Mouse (Mus musculus): Measurements from ENCODE around the gene Nabp2. TPM values are rescaled to one million over a fixed set of nuclear protein-coding genes. Genes with fewer than 3 reads are reported as not detected.

Gene Nabp2
- total and polyA plus RNA-seq, 2 experiments: 12.9 to 22.3 TPM

GRCm38 (mm10) chr10:128377222-128377939 is 33.9 kb downstream of the Nabp2 start:
- Histone ChIP-seq H3K36me3 (ENCODE audit: control insufficient read depth, insufficient read depth, low read length) (peaks cover 5% of the 10 kb centered on the region), H3K4me1 (ENCODE audit: control insufficient read depth, insufficient read depth, low read length) (peaks cover 9% of the 10 kb centered on the region; the same call in 1 of the 2 replicates), H3K27me3 (ENCODE audit: control insufficient read depth, insufficient read depth, low read length) (no peaks in the 10 kb centered on the region), H3K79me2 (ENCODE audit: control insufficient read depth, insufficient read depth, low read length) (peaks cover 14% of the 10 kb centered on the region; the same call in 1 of the 2 replicates), H3K4me3 (ENCODE audit: insufficient read depth, low read depth, low read length) (peak overlapping the region; percentile 98), H3K27ac (replicated peaks; ENCODE audit: insufficient read depth, low read depth, low read length) (peak overlapping the region; percentile 30; the same call in 1 of the 2 replicates), H3K9ac (ENCODE audit: low read depth, low read length) (peak overlapping the region; percentile 99)
- WGBS: 2% methylated on average over 39 of the region's 47 CpGs
- DNase-seq (ENCODE audit: extremely low read depth, low read depth, low spot score): no peak
- TF ChIP-seq POLR2A (IDR thresholded peaks at IDR 0.05; ENCODE audit: extremely low read depth, insufficient read depth, low read length) (no peak), CTCF (IDR thresholded peaks at IDR 0.05; ENCODE audit: low read depth, low read length) (no peak)

- DNase-seq (ENCODE audit: extremely low read depth, low read depth, low spot score): peak; percentile 45
- H3K36me3 ChIP-seq (ENCODE audit: control insufficient read depth, insufficient read depth, low read length): no peaks in the 10 kb centered on the region; the same call in 1 of the 2 replicates
- H3K9ac ChIP-seq (ENCODE audit: low read depth, low read length): peak within 1 kb of the TSS; percentile 99
- peaks cover 14% of the 10 kb centered on the region; the same call in 1 of the 2 replicates for H3K79me2 ChIP-seq (ENCODE audit: control insufficient read depth, insufficient read depth, low read length)
- H3K27me3 ChIP-seq (ENCODE audit: control insufficient read depth, insufficient read depth, low read length): no peaks in the 10 kb centered on the region
- WGBS: 1% methylated on average over 73 of the region's 73 CpGs
- TF ChIP-seq CTCF (IDR thresholded peaks at IDR 0.05; ENCODE audit: low read depth, low read length): peak; percentile 71
- peak; percentile 46; the same call in 1 of the 2 replicates for TF ChIP-seq POLR2A (IDR thresholded peaks at IDR 0.05; ENCODE audit: extremely low read depth, insufficient read depth, low read length)
- H3K4me3 ChIP-seq (ENCODE audit: insufficient read depth, low read depth, low read length): peak within 1 kb of the TSS; percentile 98
- peak within 1 kb of the TSS; percentile 88 for H3K27ac ChIP-seq (replicated peaks; ENCODE audit: insufficient read depth, low read depth, low read length)
- H3K4me1 ChIP-seq (ENCODE audit: control insufficient read depth, insufficient read depth, low read length): peaks cover 9% of the 10 kb centered on the region; the same call in 1 of the 2 replicates
These were observed 34.7 kb downstream of the Nabp2 start, which contains the start of gene Ankrd52 for GRCm38 (mm10) chr10:128376455-128377211. TSS of gene Ankrd52 (plus strand) at chr10:128377115.

- Histone ChIP-seq H3K9ac (ENCODE audit: low read depth, low read length) (peak overlapping the region; percentile 99), H3K4me3 (ENCODE audit: insufficient read depth, low read depth, low read length) (no peak overlapping the region), H3K27ac (replicated peaks; ENCODE audit: insufficient read depth, low read depth, low read length) (peak overlapping the region; percentile 88), H3K79me2 (ENCODE audit: control insufficient read depth, insufficient read depth, low read length) (peaks cover 14% of the 10 kb centered on the region; the same call in 1 of the 2 replicates), H3K36me3 (ENCODE audit: control insufficient read depth, insufficient read depth, low read length) (no peaks in the 10 kb centered on the region; the same call in 1 of the 2 replicates), H3K4me1 (ENCODE audit: control insufficient read depth, insufficient read depth, low read length) (peaks cover 9% of the 10 kb centered on the region; the same call in 1 of the 2 replicates), H3K27me3 (ENCODE audit: control insufficient read depth, insufficient read depth, low read length) (no peaks in the 10 kb centered on the region)
- DNase-seq (ENCODE audit: extremely low read depth, low read depth, low spot score): no peak
- TF ChIP-seq CTCF (IDR thresholded peaks at IDR 0.05; ENCODE audit: low read depth, low read length): no peak
- TF ChIP-seq POLR2A (IDR thresholded peaks at IDR 0.05; ENCODE audit: extremely low read depth, insufficient read depth, low read length): no peak
- 55% methylated on average over 4 of the region's 4 CpGs for WGBS
These were observed 35.2 kb downstream of the Nabp2 start for GRCm38 (mm10) chr10:128376099-128376454.

- WGBS: 84% methylated on average over 6 of the region's 6 CpGs
These were observed 36.9 kb downstream of the Nabp2 start for GRCm38 (mm10) chr10:128374393-128374792.

GRCm38 (mm10) chr10:128372989-128373748 is 38.1 kb downstream of the Nabp2 start:
- H3K9ac ChIP-seq (ENCODE audit: low read depth, low read length): no peak overlapping the region
- peaks cover 12% of the 10 kb centered on the region for H3K4me1 ChIP-seq (ENCODE audit: control insufficient read depth, insufficient read depth, low read length)
- TF ChIP-seq CTCF (IDR thresholded peaks at IDR 0.05; ENCODE audit: low read depth, low read length) (no peak), POLR2A (IDR thresholded peaks at IDR 0.05; ENCODE audit: extremely low read depth, insufficient read depth, low read length) (no peak)
- no peak overlapping the region; the same call in 1 of the 2 replicates for H3K27ac ChIP-seq (replicated peaks; ENCODE audit: insufficient read depth, low read depth, low read length)
- WGBS: 41% methylated on average over 6 of the region's 6 CpGs
- no peaks in the 10 kb centered on the region for H3K36me3 ChIP-seq (ENCODE audit: control insufficient read depth, insufficient read depth, low read length)
- H3K79me2 ChIP-seq (ENCODE audit: control insufficient read depth, insufficient read depth, low read length): peaks cover 11% of the 10 kb centered on the region; the same call in 1 of the 2 replicates
- no peaks in the 10 kb centered on the region for H3K27me3 ChIP-seq (ENCODE audit: control insufficient read depth, insufficient read depth, low read length)
- no peak overlapping the region for H3K4me3 ChIP-seq (ENCODE audit: insufficient read depth, low read depth, low read length)
- peak; percentile 57 for DNase-seq (ENCODE audit: extremely low read depth, low read depth, low spot score)

More at GRCm38 (mm10) chr10:128374393-128374792, 36.9 kb downstream of the Nabp2 start:
- no peak overlapping the region for H3K4me3 ChIP-seq (ENCODE audit: insufficient read depth, low read depth, low read length)
- peaks cover 14% of the 10 kb centered on the region; the same call in 1 of the 2 replicates for H3K79me2 ChIP-seq (ENCODE audit: control insufficient read depth, insufficient read depth, low read length)
- no peak overlapping the region for H3K9ac ChIP-seq (ENCODE audit: low read depth, low read length)
- TF ChIP-seq POLR2A (IDR thresholded peaks at IDR 0.05; ENCODE audit: extremely low read depth, insufficient read depth, low read length) (no peak), CTCF (IDR thresholded peaks at IDR 0.05; ENCODE audit: low read depth, low read length) (peak; percentile 58)
- no peaks in the 10 kb centered on the region for H3K36me3 ChIP-seq (ENCODE audit: control insufficient read depth, insufficient read depth, low read length)
- H3K27ac ChIP-seq (replicated peaks; ENCODE audit: insufficient read depth, low read depth, low read length): no peak overlapping the region
- DNase-seq (ENCODE audit: extremely low read depth, low read depth, low spot score): no peak
- peaks cover 12% of the 10 kb centered on the region for H3K4me1 ChIP-seq (ENCODE audit: control insufficient read depth, insufficient read depth, low read length)
- no peaks in the 10 kb centered on the region for H3K27me3 ChIP-seq (ENCODE audit: control insufficient read depth, insufficient read depth, low read length)

All from liver, adult 2 months (tissue).